Mouse (Mus musculus): ENCODE measurements around the gene Gm26938.

The Gm26938 gene

DNA sequence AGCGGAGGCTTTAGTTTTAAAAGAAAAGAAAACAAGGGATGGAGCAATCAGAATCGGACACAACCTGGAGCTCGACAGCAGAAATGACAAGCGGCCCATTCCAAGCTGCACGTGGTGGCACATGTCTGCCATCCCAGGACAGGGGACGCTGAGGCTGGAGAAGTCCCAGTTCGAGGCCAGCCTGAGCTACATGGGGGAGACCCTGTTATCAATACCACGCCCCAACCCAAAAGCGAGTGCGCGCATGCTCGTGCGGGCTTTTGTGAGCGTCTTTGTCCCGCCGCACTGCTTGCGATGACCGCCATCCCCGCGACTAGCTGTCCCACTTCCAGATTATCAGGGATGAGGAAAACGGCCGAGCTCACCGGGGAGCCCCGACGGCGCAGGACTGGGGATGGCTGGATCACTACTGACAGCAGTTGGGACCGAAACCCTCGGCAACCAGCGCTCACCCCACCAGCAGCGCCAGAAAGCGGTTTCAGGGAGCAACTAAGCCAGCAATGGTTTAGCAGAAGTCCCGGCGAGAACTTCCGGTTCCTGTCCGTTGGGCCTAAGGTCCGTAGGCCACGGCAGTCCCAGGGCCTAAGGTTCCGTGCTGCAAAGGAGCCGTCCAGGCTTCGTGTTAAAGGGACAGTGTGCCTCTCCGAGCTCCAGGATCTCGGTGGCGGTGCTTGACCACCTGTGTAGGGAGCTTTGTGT lies at the start of gene Gm26938, which contains the start of gene Psmg3:
Gm26938 (minus strand) TSS at position 51 of the 699 bp plus-strand sequence.
Psmg3 (minus strand) TSS at position 529 of the 699 bp plus-strand sequence.
- peak; percentile 87 for DNase-seq (ENCODE audit: low spot score)

DNA sequence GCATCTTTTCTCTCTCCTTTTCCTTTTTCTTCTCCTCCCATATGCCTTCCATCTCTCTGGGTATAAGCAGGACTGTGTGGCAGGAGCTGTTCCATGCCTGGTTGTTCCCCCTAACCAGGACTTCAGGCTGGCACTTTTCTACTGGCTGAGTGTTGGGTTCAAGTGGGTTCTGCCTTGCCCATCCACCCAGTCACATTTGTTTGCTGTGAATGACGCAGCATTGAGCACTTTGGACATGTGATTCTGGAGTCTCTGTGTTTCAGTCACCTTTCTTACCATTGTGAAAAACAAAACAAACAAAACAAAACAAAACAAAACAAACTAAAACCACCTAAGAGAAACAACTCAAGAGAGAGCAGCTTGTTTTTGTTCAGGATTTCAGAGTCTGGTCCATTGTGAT lies 45.3 kb upstream of the Gm26938 start:
- DNase-seq (ENCODE audit: low spot score) = no peak

DNA sequence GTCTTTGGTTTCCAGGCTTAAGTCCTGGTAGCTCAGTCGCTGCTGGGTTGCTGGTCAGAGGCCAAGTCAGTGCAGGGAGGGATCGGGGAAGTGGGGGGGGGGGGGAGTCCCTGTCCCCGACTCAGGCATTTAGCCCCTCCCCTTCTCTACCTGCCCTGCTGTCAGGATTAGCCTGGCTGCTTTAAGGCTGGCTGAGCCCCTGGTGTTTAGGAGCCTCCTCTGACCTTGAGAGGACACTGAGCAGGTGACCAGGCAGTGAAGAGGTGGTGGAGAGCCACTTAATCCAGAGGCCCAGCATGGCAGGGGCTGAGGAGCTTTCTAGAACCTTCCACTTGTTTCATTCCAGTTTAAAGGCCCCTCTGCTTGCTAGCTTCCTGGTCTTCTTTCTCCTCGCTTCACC lies 44.7 kb upstream of the Gm26938 start:
- no peak for DNase-seq (ENCODE audit: low spot score)

GRCm38 (mm10) chr5:139862759-139863158 lies 36.6 kb upstream of the Gm26938 start:
- DNase-seq (ENCODE audit: low spot score) = peak; percentile 27

DNA sequence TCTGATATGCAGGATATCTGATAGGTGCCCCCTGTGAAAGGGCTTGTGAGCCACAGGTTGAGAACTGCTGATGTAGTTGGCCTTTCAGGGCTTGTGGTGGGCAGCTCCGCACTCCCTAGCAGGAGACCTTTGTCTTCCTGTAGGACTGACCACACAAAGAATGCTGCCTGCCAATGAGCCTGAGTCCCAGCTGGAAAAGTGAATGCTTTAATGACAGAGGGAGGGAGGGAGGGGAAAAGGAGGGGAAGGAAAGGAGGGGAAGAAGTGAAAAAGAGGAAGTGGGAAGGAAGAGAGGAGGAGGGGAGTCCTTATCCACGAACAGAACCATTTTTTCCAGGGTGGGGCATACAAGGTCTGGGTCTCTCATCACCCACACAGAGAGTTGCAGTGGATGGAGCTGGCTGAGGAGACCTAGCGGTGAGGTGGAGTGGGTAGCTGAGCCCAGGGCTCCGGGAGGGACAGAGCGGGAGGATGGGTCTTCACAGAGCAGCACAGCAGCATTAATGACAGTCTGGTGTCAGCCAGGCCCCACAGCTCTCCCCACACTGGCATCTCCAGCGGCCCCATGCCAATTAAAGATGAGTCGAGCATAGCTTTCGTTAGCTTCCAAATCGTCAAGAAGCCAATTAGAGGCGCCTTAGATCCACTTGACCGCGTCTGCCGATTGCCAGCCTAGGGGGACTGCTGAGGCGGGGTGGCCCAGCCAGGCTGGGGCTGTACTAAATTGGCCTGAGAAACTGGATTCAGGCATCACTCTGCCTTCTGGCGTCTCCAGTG lies 34.3 kb upstream of the Gm26938 start:
- DNase-seq (ENCODE audit: low spot score) = no peak

DNA sequence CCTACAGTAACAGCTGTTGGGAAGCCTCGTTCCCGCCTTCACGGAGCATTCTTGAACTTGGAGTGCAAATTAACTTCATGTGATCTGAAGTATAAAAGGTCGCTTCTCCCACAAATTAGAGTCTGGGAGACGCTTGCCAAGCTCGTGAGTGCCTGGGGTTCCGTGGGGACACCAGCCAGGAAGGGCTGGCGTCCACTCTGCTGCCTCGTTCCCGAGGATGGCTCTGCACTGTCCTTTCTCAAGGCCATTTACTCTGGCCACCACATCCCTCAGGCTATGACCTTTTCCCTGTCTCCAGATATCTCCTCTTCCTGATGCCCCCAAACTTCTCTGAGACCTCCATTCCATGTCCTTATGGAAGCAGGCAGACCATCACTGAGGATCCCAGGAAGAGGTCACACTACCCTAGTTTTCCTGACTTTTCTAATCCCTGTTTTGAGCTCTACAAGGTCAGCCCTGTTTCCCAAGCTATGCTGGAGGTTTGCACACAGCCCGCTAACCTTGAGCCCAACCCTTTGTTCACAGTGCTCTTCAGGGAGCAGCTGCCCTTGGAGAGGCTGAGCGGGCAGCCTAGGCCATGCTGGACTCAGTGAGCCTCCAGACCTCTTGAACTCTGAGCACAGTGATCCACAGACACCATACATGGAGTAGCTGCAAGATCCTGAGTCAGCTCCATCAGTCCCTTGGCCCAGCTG lies 23.6 kb upstream of the Gm26938 start:
- no peak for DNase-seq (ENCODE audit: low spot score)

GRCm38 (mm10) chr5:139839142-139839541 lies 12.9 kb upstream of the Gm26938 start:
- DNase-seq (ENCODE audit: low spot score) = no peak

- peak; percentile 54 for DNase-seq (ENCODE audit: low spot score)
Observed at GRCm38 (mm10) chr5:139838476-139838892, 12.3 kb upstream of the Gm26938 start.

DNA sequence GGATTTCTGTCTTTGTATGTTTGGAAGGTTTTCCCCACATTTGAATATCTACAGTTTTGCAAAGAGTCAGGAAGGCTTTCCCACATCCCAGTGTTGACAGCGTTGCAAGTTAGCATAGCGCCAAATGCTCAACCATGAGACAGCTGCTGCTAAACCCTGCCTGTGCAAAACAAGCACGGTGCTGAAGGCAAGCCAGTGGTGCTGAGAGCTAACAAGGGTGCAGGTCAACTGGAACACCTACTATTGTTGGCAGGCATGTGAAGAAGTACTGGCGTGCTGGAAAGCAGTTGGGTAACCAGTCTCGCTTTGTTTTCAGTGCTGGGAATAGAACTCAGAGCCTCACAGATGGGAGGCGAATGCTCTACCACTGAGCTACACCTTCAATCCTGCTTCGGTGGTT lies 9.5 kb upstream of the Gm26938 start:
- DNase-seq (ENCODE audit: low spot score) = no peak

GRCm38 (mm10) chr5:139832125-139832524 lies 5.9 kb upstream of the Gm26938 start:
- DNase-seq (ENCODE audit: low spot score) = no peak

DNA sequence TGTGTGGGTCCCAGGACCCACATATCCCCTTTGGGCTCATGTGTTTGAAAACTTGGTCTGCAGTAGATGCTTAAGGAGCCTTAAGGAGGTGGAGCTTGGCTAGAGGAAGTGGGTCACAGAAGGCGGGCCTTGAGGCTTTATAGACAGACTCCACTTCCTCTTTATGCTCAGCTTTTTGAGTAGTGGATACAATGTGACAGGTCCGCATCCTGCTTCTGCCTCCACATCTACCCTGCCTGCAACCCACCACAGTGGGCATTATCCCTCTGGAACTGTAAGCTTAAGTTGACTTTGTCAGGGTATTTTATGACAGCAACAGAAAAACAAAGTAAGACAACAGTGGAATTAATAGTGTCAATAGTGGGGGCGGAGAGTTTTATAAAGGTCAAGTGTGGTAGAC lies 4.5 kb upstream of the Gm26938 start:
- no peak for DNase-seq (ENCODE audit: low spot score)

DNA sequence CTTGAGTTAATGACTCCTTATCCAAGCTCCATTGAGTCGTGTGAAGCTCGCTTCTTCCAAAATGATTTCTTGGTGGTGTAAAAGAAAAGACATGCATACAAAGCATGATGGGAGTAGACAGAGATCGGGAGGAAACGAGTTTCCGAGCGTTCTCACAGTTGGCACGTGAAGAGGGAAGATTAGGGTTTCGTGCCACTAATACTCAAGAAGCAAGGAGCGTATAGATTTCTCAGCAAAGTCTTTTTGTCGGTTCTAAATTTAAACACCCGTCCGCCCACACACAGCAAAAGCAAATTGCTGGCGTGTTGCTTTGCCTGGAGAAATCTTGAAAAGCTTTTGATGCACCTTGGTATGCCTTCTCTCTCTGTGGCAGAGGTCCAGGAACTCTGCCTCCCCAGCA lies 3.2 kb upstream of the Gm26938 start:
- no peak for DNase-seq (ENCODE audit: low spot score)

DNA sequence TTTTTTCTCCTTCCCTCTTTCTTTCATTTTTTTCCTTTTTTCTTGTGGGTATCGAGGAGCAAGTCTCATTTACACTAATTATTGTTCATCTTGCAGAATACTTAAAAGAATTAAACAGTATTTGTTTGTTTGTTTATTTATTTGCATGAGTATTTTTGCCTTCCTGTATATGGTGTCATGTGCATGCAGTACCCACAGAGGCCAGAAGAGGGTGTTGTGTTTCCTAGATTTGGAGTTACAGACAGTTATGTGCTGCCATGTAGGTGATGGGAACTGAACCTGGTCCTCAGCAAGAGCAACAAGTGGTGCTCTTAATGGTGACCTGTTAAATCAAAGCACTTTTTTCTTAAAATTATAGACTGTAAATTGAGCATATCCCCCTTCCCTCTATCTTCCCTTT lies 1.4 kb upstream of the Gm26938 start:
- no peak for DNase-seq (ENCODE audit: low spot score)

DNA sequence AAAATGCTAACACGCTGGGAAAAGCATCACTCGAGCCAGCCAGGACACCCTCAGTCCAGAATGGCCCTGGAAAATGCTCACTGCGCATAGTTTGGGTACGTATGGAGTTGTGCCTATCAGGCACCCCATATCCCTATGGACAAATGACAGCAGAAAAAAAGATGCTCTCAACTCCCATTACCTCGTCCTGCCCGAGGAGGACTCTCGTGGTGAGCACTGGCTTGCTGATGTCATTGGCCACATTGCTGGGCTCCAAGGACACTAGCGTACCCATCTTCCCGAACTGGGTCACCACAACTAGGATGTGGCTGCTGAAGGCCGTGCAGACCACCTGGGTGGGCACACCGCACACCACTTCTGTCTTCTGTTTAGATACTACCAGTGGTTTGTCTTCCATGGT lies 260 bp downstream of the Gm26938 start:
- DNase-seq (ENCODE audit: low spot score) = no peak

- DNase-seq (ENCODE audit: low spot score) = no peak
Observed at GRCm38 (mm10) chr5:139824531-139824930, 1.7 kb downstream of the Gm26938 start.

GRCm38 (mm10) chr5:139821466-139822459 lies 4.4 kb downstream of the Gm26938 start:
- DNase-seq (ENCODE audit: low spot score) = no peak

GRCm38 (mm10) chr5:139819538-139820181 lies 6.5 kb downstream of the Gm26938 start, which contains the start of gene Tmem184a:
TSS of gene Tmem184a (minus strand) at chr5:139819917.
- DNase-seq (ENCODE audit: low spot score) = no peak

- DNase-seq (ENCODE audit: low spot score) = no peak
Observed at GRCm38 (mm10) chr5:139818801-139819200, 7.4 kb downstream of the Gm26938 start.

- no peak for DNase-seq (ENCODE audit: low spot score)
Observed at GRCm38 (mm10) chr5:139818056-139818455, 8.2 kb downstream of the Gm26938 start.

- no peak for DNase-seq (ENCODE audit: low spot score)
Observed at GRCm38 (mm10) chr5:139817292-139817691, 8.9 kb downstream of the Gm26938 start.

DNA sequence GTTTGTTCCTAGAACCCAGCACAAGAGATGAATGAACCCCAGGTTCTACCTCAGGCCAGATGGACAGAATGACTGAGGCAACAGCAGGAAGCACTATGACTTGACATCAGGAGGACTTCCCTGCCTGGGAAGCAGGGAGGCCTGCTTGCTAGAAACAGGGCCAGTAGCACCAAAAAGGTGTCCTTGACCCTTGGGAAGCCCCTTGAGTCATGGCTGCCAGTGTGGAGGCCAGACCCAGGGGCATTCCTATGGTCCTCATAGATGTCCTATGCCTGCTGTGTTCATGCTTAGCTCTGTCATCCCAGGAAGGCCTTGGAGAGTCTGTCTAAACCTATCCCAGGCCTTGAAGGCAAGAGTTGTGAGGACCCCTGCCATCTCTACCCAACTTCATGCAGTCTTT lies 9.8 kb downstream of the Gm26938 start:
- no peak for DNase-seq (ENCODE audit: low spot score)
